Mouse (Mus musculus) kidney, adult 8-10 months (tissue): ENCODE data around the gene Taf4.

ENCODE experiments used
- DNase-seq, 2 experiments: peaks; one replicate each; pipeline ENCODE4 v3.0.0; 2022

Taf4 gene

GRCm38 (mm10) chr2:179976628-179977343 lies at the start of gene Taf4:
Gene Taf4 (minus strand): TSS chr2:179976646.
- DNase-seq, result peak; percentile 84 to 85

- no peak for DNase-seq
Measured at GRCm38 (mm10) chr2:180025861-180026200, 49.4 kb upstream of the Taf4 start.

- peak; percentile 38 to 41 for DNase-seq
Measured at GRCm38 (mm10) chr2:180025135-180025860, 48.9 kb upstream of the Taf4 start.

GRCm38 (mm10) chr2:180024401-180025098 lies 48.1 kb upstream of the Taf4 start, which contains the start of gene Lsm14b:
Gene Lsm14b (plus strand): TSS chr2:180024987.
- DNase-seq, result peak; percentile 99

- DNase-seq, result no peak
Measured at GRCm38 (mm10) chr2:180022751-180023150, 46.3 kb upstream of the Taf4 start.

- no peak for DNase-seq
Measured at GRCm38 (mm10) chr2:180020919-180021318, 44.5 kb upstream of the Taf4 start.

GRCm38 (mm10) chr2:180020091-180020661 lies 43.7 kb upstream of the Taf4 start:
- DNase-seq, result no peak

- no peak for DNase-seq
Measured at GRCm38 (mm10) chr2:180018573-180018972, 42.1 kb upstream of the Taf4 start.

- no peak for DNase-seq
Measured at GRCm38 (mm10) chr2:180017632-180018031, 41.2 kb upstream of the Taf4 start.

GRCm38 (mm10) chr2:180013686-180014085 lies 37.2 kb upstream of the Taf4 start:
- DNase-seq, result no peak

GRCm38 (mm10) chr2:180011370-180011769 lies 34.9 kb upstream of the Taf4 start:
- no peak for DNase-seq

GRCm38 (mm10) chr2:180010686-180011085 lies 34.2 kb upstream of the Taf4 start:
- no peak for DNase-seq

- DNase-seq, result no peak
Measured at GRCm38 (mm10) chr2:180006352-180007017, 30.0 kb upstream of the Taf4 start.

- DNase-seq, result no peak
Measured at GRCm38 (mm10) chr2:180005656-180006351, 29.4 kb upstream of the Taf4 start.

GRCm38 (mm10) chr2:180001635-180002034 lies 25.2 kb upstream of the Taf4 start:
- no peak for DNase-seq

- DNase-seq, result no peak
Measured at GRCm38 (mm10) chr2:179998431-179998830, 22.0 kb upstream of the Taf4 start.

- no peak for DNase-seq
Measured at GRCm38 (mm10) chr2:179993071-179993470, 16.6 kb upstream of the Taf4 start.

- no peak for DNase-seq
Measured at GRCm38 (mm10) chr2:179989098-179989497, 12.7 kb upstream of the Taf4 start.

- no peak for DNase-seq
Measured at GRCm38 (mm10) chr2:179986437-179987022, 10.1 kb upstream of the Taf4 start.

- DNase-seq, result no peak
Measured at GRCm38 (mm10) chr2:179985695-179986094, 9.2 kb upstream of the Taf4 start.

GRCm38 (mm10) chr2:179984830-179985229 lies 8.4 kb upstream of the Taf4 start:
- DNase-seq, result no peak

GRCm38 (mm10) chr2:179982715-179983114 lies 6.3 kb upstream of the Taf4 start:
- DNase-seq, result no peak
